Mouse (Mus musculus) liver, postnatal 0 days (tissue): ENCODE data around the gene Ptprg.

Source experiments
- CTCF ChIP-seq: sonication (generic); IDR thresholded peaks from 2 replicates; pipeline ENCODE4 v1.5.1; 2016; ENCODE audit warnings: antibody characterized with exemption, low read depth
- EP300 ChIP-seq: IDR thresholded peaks from 2 replicates; pipeline ENCODE4 v1.6.1; 2016; ENCODE audit warnings: antibody characterized with exemption, low read depth, mild to moderate bottlenecking

GRCm38 (mm10) chr14:11941989-11942514 lies 388.7 kb downstream of the Ptprg start:
- TF ChIP-seq CTCF (no peak), EP300 (no peak)
